Mouse (Mus musculus) right cerebral cortex, postnatal 4 days (tissue): ENCODE data around the gene Elf1.
"Not testable (repeated sequence)": the region's sequence is repeated elsewhere in the genome, so short reads cannot be mapped to it uniquely, and the experiment has no call there.

Source experiments
- DNase-seq: peaks from one replicate; pipeline ENCODE4 v3.0.0-alpha.2; 2022

Gene Elf1

DNA sequence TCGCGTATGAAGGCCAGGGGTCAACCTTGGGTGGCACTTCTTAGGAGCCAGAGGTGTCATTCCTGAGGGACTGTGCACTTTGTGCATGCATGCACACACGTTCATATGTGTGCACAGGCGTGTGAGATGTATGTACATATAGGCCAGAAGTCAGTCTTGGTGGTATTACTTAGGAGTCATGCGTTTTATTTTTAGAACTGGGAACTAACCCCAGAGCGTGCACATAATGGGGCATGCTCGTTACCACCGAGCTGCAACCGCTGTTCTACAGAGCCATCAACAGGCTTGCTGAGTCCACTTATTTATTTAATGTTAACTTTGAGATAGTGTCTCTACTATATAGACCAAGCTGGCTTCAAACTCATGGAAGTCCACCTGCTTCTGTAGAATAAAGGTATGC, 41.4 kb downstream of the Elf1 start:
- no peak for DNase-seq

DNA sequence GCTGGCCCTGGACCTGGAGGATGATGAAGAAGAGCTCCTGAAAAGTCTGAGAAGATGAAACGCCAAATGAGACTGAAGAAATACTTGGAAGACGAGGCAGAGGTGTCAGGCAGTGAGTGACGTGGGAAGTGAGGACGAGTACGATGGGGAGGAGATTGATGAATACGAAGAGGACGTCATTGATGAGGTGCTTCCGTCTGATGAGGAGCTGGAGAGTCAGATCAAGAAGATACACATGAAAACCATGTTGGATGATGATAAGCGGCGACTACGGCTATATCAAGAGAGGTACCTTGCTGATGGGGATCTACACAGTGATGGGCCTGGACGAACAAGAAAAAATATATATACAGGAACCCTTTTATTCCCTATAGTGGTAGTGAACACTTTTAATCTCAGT, 45.1 kb downstream of the Elf1 start:
- not testable (repeated sequence) for DNase-seq

DNA sequence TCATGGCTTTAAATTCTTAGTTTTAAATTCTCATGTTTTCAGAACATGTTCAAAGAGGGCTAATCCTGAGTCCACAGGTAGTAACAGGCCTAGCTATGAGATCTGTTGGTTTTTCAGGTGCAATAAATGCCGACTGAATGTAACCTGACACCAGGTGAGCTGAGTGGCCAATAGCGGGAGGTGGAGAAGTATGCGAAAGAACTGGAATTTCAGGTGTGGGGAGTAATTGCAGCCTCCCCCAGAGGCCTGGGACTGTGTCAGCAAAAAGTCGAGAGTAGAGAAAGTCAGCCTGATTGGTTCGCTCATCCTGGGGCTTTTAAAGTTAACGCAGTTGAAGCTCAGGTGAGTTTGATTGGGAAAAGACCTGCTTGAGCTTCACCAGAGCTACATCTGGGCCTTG, 46.7 kb downstream of the Elf1 start:
- no peak for DNase-seq

DNA sequence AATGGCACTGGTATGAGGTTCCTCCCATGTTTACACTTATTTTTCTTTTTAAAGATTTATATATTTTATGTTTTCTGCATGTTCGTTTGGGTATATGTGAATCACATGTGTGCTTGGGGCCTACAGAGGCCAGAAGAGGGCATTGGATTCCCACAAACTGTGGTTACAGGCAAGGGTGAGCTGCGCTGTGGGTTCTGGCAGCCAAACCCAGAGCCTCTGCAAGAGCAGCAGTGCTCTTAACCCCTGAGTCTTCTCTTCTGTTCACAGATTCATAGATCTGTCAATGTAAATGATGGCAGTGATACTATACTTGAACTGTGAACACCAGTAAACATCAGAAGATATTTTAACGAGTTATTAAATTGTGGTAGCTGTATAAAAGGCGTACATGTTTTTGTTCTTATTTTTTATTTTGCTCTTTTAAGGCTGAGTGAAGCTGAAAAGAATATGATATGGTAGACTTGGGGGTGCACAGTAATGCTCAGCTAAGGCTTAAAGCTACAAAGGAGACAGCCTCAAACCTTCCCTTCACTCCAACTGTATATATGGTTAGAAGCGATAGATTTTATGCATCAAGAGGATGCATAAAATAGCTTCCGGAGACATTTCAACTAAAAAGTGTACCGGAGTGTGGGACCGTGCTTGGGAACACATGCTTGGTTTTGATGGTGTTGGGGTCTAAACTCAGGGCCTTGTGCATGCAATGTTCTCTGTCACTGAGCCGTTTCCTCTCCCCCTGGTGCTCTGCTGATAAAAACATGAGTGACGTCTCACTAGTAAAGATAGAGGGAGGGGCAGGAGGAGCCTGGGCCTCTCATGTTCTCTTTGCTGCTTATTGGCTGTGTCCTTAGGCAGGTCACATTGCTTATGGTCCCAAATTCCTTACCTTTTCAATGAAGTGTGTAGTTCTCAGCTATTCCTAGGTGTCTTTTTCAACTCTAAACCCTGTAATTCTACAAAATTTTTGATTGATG, 48.9 kb downstream of the Elf1 start:
- no peak for DNase-seq

DNA sequence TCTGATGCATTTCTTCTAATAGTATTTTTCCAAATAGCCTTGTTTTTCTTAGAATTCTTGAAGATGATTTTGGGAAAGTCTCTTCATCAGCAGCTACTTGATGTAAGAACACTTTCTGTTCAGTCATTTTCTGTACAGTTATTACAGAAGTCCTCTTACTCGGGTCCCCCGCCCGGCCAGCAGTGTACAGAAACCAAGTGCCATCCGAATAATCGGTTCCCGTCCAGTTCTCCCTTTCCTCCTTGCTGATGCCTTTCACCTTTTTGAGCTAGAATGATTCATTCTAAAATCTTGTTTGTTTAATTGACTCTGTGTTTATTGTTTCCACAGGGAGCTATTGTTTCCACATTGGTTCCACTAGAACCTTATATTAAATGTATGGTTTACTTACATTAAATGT, 49.8 kb downstream of the Elf1 start:
- no peak for DNase-seq

DNA sequence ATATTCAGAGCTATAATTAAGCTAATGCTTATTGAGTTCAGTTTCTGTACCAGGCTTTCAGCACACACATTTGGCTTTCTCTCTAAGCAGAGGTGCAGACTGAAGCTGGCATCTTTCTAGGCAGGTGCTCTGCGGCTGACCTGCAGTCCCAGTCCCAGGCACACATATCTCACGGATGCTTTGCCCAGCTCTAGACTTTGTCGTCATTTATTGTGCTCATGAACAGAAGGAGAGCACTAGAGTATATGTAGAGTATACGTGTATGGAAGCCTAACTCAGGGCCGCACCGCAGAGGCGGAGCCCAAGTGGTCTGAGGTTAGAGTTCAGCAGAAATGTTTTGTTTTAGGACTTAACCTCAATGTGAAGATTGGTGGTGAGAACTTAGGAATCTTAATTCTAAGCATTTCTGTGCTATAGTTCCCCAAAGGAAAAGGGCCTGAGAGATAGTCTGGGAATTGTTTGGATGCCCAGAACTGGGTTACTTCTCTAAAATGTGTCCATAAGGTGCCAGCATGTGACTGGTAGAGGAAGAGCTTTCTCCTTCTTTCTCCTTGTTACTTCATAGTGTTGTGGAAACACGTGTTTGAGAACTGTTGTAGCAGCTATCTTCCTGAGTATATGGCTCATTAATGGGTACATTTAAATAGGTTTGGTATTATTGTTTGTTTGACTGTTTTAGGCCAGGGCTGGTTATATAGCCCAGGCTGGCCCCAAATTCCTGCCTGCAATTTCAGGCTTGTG, 51.2 kb downstream of the Elf1 start:
- no peak for DNase-seq

DNA sequence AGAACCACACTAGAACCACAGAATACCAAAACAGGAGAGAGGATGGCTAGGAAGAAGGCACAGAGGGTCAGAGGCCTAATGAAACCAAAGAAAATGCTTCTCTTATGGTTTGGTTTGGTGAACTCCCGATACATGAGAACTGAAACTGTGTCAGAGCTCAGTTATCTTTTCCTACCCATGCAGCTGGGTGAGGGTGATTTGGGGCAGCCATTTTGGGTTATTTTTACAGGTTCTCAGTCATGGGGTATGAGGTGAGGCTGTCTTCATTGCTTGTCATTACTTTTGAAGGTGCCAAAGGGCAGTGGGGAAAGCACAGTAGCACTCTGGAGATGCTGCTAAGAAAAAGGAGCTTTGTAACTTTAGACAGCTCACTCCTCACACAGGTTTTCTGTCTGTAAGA, 52.4 kb downstream of the Elf1 start:
- DNase-seq, result no peak

DNA sequence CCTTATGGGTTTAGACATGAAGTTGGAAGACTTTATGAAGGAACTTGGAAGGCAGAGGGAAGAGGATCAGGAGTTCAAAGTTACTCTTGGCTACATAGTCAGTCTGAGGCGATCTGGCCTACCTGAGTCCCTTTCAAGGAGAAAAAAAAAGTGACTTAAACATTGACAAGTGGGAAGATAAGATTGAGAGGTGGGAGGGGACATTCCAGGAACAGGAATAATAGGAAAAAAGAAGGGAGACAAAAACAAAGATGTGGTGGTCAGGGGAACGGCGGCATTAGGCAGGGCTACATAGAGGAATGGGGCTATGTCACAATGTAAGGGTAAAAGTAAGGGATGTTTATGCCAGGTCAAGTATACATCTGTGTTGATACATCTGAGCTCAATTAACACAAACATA, 53.2 kb downstream of the Elf1 start:
- DNase-seq, result no peak

DNA sequence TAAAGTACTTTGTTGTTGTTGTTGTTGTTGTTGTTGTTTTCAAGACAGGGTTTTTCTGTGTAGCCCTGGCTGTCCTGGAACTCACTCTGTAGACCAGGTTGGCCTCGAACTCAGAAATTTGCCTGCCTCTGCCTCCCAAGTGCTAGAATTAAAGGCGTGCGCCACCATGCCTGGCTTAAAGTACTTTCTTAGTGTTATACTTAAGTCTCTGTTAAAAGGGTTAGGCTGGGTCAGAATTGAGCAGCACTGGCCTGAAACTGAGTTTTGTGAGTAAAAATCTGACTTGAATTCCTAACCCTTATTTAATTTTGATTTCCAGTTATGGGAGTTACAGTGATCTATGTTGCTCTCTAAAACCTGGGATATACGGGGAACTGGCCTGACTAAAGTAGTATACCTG, 53.7 kb downstream of the Elf1 start:
- DNase-seq, result not testable (repeated sequence)

DNA sequence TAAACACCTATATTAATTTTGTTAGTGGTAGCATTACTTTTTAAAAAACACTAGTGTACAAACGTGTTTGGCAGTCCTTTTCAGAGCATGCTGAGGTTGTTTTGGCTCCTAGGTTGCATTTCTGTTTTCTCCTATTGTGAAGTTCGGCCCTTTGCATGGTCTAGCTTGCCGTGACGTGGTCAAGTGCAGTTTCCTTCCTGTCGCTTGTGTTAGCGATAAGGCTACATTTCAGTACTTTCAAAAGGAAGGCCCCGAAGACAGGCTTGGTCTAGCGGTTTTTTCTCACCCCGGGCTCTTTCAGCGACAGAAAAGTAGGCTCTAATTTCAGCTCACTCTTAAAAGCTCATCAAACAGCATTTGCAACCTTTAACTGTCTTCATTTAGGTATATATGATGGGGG, 54.3 kb downstream of the Elf1 start:
- no peak for DNase-seq

DNA sequence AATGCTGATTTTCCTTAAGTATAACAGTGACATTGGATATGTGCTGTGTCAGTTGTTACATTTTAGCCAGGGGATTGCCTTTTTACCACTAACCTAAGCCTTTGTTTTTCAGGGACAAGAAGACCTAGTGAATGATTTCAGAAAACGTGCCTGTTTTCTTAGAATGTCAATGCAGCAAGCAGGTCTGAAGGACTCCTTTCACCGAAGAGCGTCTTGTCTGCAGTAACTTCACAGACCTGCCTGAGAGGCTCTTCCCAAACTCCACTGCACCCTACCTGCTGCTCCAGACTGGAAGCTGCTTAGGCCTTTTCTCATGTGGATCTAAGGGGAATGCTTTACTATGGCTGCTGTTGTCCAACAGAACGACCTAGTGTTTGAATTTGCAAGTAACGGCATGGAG, 55.0 kb downstream of the Elf1 start:
- no peak for DNase-seq

DNA sequence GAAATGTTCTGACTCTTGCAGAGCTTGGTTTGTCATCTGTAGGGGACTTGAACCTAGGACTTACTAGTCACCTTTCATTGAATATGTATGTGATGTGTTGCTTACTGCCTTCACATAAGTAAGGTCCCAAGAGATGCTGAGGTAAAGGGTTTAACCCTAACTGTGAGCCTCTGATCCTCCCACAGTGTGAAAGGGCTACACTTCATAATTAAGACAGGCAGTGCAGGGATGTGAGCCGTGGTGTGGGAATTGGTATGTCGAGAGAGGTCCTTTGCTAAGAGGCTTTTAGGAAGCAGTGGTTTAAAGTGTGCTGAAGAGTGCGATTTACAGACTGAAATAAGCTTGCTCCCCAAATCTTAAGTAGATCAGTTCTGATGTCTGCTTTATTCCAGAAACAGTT, 55.8 kb downstream of the Elf1 start:
- no peak for DNase-seq

DNA sequence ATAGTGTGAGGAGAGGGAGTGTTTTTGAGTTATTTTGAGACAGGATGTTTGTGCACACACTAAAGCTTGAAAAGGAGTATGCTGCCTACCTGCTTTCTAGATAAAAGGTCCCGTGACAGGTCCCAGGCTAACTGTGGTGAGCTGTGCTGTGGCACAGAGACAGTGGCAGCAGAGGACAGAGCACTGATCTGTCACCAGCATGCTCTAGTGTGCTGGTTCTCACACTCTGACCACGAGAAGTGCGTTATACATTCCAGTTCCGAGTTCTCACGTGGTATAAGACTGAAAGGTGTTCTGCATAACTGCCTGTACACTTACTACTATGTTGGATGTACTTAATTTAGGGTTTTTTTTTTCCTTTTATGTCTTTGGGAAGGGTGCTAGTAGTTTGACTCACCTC, 56.5 kb downstream of the Elf1 start:
- no peak for DNase-seq

DNA sequence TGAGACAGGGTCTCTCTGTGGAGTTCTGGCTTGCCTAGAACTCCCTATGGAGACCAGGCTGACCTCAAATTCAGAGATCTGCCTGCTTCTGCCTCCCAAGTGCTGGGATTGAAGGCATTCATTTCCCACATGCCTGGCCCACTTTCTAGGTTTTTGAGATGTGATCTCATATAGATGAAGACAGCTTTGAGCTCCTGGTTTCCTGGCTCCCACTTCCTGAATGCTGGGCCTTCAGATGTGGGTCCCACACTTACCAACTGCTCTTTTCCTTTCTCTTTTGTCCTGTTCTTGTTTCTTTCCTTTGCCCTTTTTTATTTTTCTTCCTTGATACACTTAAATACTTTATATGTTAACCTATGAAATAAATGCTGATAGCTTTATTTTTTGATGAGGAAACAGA, 56.9 kb downstream of the Elf1 start:
- DNase-seq, result no peak

DNA sequence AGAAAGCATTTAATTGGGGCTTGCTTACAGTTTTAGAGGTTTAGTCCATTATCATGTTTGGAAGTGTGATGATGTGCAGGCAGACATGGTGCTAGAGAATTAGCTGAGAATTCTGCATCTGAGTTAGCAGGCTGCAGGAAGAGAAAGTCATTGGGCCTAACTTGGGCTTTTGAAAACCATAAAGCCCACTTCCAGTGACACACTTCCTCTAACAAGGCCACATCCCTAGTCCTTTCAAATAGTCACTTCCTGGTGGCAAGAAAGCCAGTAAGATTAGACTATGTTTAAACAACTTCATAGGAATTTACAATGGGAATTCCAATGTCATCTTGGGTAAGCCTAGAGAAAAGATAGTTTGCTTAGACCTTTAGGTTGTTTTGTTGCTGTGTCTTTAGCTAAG, 60.6 kb downstream of the Elf1 start:
- no peak for DNase-seq

DNA sequence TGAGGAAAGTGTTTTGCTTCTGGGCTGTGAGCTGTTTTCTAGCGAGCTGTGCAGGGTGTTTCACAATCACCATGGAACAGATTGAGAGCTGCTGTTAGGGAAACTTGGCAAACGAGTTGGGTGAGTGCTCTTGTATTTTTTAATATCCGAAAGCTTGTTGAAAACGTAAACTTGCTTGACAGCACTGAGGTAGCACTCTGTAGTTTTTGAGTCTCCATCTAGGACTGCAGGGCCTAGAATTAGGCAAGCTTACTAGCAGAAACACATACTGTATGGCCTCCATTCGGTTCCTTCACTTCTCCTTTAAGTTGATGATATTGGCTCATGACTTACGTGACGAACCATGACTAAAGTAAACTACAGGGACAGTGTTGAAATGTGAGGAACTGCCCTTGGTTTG, 68.3 kb downstream of the Elf1 start:
- DNase-seq, result no peak

DNA sequence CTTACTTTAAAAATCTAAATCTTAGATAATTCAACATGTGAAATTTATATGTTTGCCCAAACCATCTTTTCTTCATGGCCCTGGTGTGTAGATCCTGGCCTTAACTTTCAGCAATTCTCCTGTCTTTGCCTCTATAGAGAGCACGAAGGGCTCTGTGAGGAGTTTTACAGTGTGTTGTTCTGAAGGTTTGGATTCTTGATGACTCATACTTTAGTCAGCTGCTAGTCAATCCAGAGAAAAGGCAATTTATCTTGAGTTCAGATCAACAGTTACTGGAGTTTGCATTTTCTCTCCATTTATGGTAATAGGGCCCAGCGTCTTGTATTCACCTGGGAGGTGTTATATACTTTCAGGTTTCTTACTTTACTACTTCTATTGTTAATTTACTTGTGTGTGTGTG, 70.9 kb downstream of the Elf1 start:
- no peak for DNase-seq

DNA sequence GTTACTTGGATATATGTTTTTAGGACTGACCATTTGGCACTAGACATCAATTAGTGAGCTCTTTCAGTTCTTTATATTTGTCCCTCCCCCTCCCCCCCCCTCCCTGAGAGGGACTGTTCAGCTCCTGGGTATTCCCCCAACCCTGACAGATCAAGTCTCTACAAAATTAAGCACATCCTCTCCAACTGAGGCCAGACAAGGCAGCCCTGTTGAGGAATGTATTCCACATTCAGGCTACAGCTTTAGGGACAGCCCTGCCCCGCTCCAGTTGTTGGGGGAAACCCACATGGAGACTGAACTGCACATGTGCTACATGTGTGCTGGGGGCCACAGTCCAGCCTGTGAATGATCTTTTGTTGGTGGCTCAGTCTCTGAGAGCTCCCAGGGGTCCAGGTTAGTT, 71.9 kb downstream of the Elf1 start:
- DNase-seq, result no peak

DNA sequence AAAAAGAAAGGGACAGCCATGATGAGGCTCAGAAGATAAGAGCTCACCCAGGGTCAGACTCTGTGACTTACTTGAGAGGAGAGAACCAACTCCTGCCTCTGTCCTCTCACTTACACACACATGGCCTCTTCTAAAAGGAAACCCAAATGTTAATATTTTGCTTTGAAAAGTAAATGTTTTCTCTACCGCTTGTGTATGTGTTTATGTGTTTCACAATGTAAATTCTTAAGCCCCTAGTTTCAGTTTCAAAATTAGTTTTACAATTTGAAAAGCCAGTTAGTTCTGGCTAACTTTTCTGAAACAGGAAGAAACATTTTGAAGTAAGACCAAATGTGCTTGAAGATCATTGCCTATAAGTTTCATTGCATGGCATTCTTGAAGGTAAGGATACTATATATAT, 76.8 kb downstream of the Elf1 start:
- DNase-seq, result no peak

DNA sequence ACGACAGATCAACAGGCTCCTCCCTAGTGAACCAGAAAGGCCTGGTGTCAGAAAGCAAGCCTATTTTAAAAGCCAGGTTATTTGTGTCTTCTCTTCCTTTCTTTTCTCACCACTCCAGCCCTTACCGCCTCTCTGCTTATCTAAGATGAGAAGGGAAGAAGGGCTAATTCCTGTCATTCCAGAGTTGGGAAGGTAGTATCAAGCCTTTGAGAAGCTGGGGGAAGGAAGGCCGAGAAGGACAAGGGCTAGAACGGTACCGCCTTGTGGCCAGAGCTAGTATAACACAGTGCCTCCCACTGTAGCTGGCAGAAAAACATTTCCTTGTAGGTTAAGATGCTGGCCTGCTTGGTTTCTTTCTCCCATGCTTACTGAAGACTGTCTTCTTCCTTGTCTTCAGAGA, 81.8 kb downstream of the Elf1 start:
- DNase-seq, result peak; percentile 19

DNA sequence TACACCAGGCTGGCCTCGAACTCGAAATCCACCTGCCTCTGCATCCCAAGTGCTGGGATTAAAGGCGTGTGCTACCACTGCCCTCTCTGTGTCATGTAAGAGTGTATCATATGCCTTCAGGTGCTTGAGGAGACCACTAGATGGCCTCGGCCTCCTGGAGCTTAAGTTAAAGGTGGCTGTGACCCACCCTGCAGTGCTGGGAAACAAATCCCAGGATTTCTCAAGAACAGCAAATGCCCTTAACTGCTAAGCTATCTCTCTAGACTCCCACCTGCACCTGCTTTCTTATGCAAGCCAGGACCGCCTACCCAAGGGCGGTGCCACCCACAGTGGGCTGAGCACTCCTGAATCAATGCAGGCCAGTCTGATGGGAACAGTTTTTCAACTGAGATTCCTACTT, 83.8 kb downstream of the Elf1 start:
- DNase-seq, result no peak

DNA sequence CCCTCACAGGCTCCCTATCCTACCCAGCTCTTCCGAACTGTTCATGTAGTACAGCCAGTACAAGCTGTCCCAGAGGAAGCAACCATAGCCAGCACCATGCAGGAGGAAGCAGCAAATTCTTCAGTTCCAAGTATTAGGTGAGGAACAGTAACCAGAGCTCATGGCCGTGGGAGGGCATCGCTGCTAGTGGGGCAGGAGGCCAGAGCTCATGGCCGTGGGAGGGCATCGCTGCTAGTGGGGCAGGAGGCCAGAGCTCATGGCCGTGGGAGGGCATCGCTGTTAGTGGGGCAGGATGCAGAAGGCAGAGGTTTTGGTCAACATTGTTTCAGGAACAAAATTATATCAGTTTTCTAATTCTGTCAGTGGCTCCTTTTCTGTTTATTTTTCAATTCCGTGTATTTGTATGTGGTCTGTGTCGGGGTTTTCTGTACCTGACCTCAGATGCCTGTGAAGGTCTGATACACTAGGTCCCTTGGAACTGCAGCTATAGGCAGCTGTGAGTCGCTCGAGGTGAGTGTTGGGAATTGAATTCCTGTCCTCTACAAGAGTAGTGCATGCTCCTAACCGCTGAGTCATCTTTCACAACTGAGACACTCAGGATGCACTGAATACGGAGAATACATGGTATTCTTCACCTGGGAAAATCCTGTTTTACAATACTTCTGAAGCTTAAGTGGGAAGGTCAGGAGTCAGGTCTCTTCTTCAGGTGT, 92.6 kb downstream of the Elf1 start:
- no peak for DNase-seq

DNA sequence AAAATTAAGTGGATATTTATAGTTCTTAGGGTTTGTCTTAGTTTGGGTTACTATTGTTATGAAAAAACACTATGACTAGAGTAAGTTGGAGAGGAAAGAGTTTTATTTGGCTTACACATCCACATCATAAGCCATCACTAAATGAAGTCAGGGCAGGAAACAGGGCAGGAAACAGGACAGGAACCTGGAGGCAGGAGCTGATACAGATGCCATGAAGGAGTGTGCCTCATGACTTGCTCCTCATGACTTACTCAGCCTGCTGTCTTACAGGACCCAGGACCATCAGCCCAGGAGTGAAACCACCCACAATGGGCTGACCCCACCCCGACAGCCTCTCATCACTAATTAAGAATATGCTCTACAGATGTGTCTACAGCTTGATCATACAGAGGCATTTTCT, 93.4 kb downstream of the Elf1 start:
- no peak for DNase-seq
